ENCODE assay signal across 19 mouse cellular contexts in the genomic region with DNA sequence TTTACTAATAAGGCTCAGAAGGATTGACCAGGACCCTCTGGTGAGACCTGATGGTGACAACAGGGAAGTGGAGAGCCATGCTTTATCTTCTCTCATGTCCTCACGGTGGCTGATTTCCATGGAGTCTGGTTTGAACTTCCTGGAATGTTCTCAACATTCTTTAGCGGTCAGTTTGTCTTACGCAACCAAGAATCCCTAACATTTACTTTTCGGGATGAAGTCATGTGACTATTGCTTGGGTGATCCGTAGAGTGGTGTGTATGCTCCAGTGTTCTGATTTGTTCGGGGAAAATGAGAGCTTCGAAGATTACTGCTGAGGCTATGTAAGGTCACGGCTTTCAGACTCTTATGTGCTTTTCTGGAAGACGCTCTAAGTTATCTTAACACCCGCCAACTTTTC. TPM values are rescaled to one million over a fixed set of nuclear protein-coding genes. Genes with fewer than 3 reads are reported as not detected.
DNase-seq lines count a peak whose midpoint lies in the region; ATAC-seq and TF ChIP-seq lines count a peak whose summit lies in the region.
"Had no signal": no experiment of that assay in that cellular context is flagged by ENCODE, and none has a peak within 500 bp of the region (broad histone marks: within the 10 kb centered on the region; RNA-seq: fewer than 3 reads in every experiment).

No protein-coding gene starts in this region.

- DNase-seq in gastrocnemius, adult 18-20 months (ENCODE audit: low spot score), result peak; percentile 36
- no peak for DNase-seq in gastrocnemius, adult 8-10 months (ENCODE audit: low spot score in 2 of 2)
- no peak for DNase-seq in hindbrain, postnatal 0 days (ENCODE audit: low spot score)
- DNase-seq in hindbrain, embryonic 10.5 days (ENCODE audit: low spot score), result no peak
- peak; percentile 12 for DNase-seq in R1 (ENCODE audit: low read depth, low spot score)
- peak; percentile 77 for DNase-seq in lung, postnatal 36 days
- no peak for DNase-seq in kidney, postnatal 10 days
- DNase-seq in thymus, postnatal 4 days, result no peak
- DNase-seq: adrenal gland, adult 8-10 months; liver; right cerebral cortex, postnatal 25 days; thymus, postnatal 36 days had no signal

- H3K36me3 ChIP-seq in hindbrain, postnatal 0 days (ENCODE audit: insufficient read depth, low read length), result no peaks in the 10 kb centered on the region
- no peaks in the 10 kb centered on the region for H3K36me3 ChIP-seq in hindbrain, embryonic 10.5 days
- H3K36me3 ChIP-seq: embryonic facial prominence, embryonic 10.5 days; neural tube, embryonic 12.5 days had no signal

- no peaks in the 10 kb centered on the region for H3K9me3 ChIP-seq in hindbrain, postnatal 0 days (ENCODE audit: low read length)
- no peaks in the 10 kb centered on the region for H3K9me3 ChIP-seq in hindbrain, embryonic 10.5 days
- H3K9me3 ChIP-seq: embryonic facial prominence, embryonic 10.5 days; forebrain, embryonic 13.5 days; neural tube, embryonic 12.5 days had no signal

- no peak overlapping the region for H3K27ac ChIP-seq in hindbrain, postnatal 0 days
- H3K27ac ChIP-seq in hindbrain, embryonic 10.5 days, result no peak overlapping the region
- H3K27ac ChIP-seq: embryonic facial prominence, embryonic 10.5 days; forebrain, embryonic 13.5 days; macrophage; neural tube, embryonic 12.5 days had no signal

- no peaks in the 10 kb centered on the region for H3K27me3 ChIP-seq in hindbrain, postnatal 0 days (ENCODE audit: insufficient read depth, low read length)
- no peaks in the 10 kb centered on the region for H3K27me3 ChIP-seq in hindbrain, embryonic 10.5 days (ENCODE audit: insufficient read depth, poor library complexity, severe bottlenecking)
- H3K27me3 ChIP-seq: CH12.LX; forebrain, embryonic 13.5 days; neural tube, embryonic 12.5 days had no signal

- no peaks in the 10 kb centered on the region; the same call in none of the 2 replicates for H3K4me1 ChIP-seq in hindbrain, postnatal 0 days (ENCODE audit: insufficient read depth, low read length)
- H3K4me1 ChIP-seq in hindbrain, embryonic 10.5 days (replicated peaks), result peaks cover 12% of the 10 kb centered on the region
- H3K4me1 ChIP-seq: neural tube, embryonic 12.5 days had no signal

- no peak for ATAC-seq in hindbrain, postnatal 0 days

- H3K9ac ChIP-seq in hindbrain, postnatal 0 days (replicated peaks; ENCODE audit: low read length), result no peak overlapping the region
- H3K9ac ChIP-seq: forebrain, embryonic 13.5 days; neural tube, embryonic 12.5 days had no signal

- peak overlapping the region; percentile 86; the same call in 1 of the 2 replicates for H3K4me2 ChIP-seq in hindbrain, postnatal 0 days (ENCODE audit: low read depth, low read length)

- no peak for TF ChIP-seq CTCF in hindbrain, postnatal 0 days (IDR thresholded peaks at IDR 0.05; ENCODE audit: low read depth)

- 87% methylated on average over 10 of the region's 10 CpGs for WGBS in hindbrain, postnatal 0 days
- WGBS in hindbrain, embryonic 10.5 days, result 93% methylated on average over 10 of the region's 10 CpGs

- no peak overlapping the region for H3K4me3 ChIP-seq in hindbrain, postnatal 0 days (ENCODE audit: low read length)
- no peak overlapping the region for H3K4me3 ChIP-seq in hindbrain, embryonic 10.5 days
- H3K4me3 ChIP-seq: embryonic facial prominence, embryonic 10.5 days; forebrain, embryonic 13.5 days; layer of hippocampus, adult 2 months; neural tube, embryonic 12.5 days had no signal

RNA-seq across cellular contexts. Expression of gene Hmgcll1, which starts 1.9 kb away (rescaled TPM):
- total RNA-seq in gastrocnemius, adult 18-20 months (2021), result under 1 TPM; 0.12 to 0.39 TPM
- total RNA-seq in gastrocnemius, adult 8-10 months (2022), result under 1 TPM; 0.16 to 0.63 (median 0.25) TPM
- 15.5 and 29.6 TPM in 2 replicates for total RNA-seq in hindbrain, postnatal 0 days (2014; rRNA removed)
- 14.1 and 16.0 TPM in 2 replicates for polyA plus RNA-seq in hindbrain, postnatal 0 days (2015; fragmentation: Nextera tagmentation; extraction: Ambion mirVana)
- 5.1 and 7.5 TPM in 2 replicates for polyA plus RNA-seq in hindbrain, embryonic 10.5 days (2016; fragmentation: Nextera tagmentation; extraction: Ambion mirVana)
- total RNA-seq: monocyte, adult 5-6 weeks had no signal
- polyA plus RNA-seq: macrophage had no signal

Comparison
In these comparisons a context has a peak if more than half of its experiments do, and no peak if none do; other contexts are left out.
1. DNase-seq: peak in gastrocnemius, adult 18-20 months (single experiment), R1 (single experiment) and lung, postnatal 36 days (single experiment); none in gastrocnemius, adult 8-10 months (0 of 2), hindbrain, postnatal 0 days (single experiment), hindbrain, embryonic 10.5 days (single experiment), kidney, postnatal 10 days (single experiment) and thymus, postnatal 4 days (single experiment).
2. RNA of gene Hmgcll1, which starts 1.9 kb away (total RNA-seq): 15.5 to 29.6 TPM in hindbrain, postnatal 0 days; 0.12 to 0.39 TPM in gastrocnemius, adult 18-20 months and 0.16 to 0.63 TPM in gastrocnemius, adult 8-10 months; every median in the first group is over 10 times any median in the second.